ENCODE assay signal across 25 mouse cellular contexts in genomic region chr9:97695278-97695677, GRCm38 (mm10).
"Had no signal": no experiment of that assay in that cellular context is flagged by ENCODE, and none has a peak within 500 bp of the region (broad histone marks: within the 10 kb centered on the region; RNA-seq: fewer than 3 reads in every experiment).

No protein-coding gene starts in this region.

- ATAC-seq: hindbrain, postnatal 0 days; intestine, embryonic 16.5 days; liver, embryonic 12.5 days had no signal

- H3K4me3 ChIP-seq: gastrocnemius, adult 2 months; heart, embryonic 10.5 days; heart, embryonic 12.5 days; hindbrain, embryonic 13.5 days; hindbrain, embryonic 15.5 days; kidney, embryonic 15.5 days; limb, embryonic 13.5 days; limb, embryonic 15.5 days; liver, embryonic 12.5 days had no signal

- DNase-seq: gastrocnemius, adult 2 months; gastrocnemius, postnatal 10 days; gastrocnemius, postnatal 36 days; heart, adult 18-20 months; heart, postnatal 10 days; heart, postnatal 36 days; kidney, adult 11 months; kidney, adult 2 months; kidney, adult 9 months; kidney, postnatal 14 days; kidney, postnatal 36 days; layer of hippocampus, postnatal 36 days; left cerebral cortex, postnatal 4 days had no signal

- H3K27ac ChIP-seq: gastrocnemius, adult 2 months; heart, embryonic 10.5 days; hindbrain, embryonic 13.5 days; hindbrain, embryonic 15.5 days; hindbrain, postnatal 0 days; kidney, embryonic 15.5 days; kidney, postnatal 0 days; limb, embryonic 13.5 days; limb, embryonic 15.5 days; liver, embryonic 12.5 days; liver, embryonic 14.5 days had no signal
